Comparison of ENCODE assay signal across 22 mouse cellular contexts in the genomic region with DNA sequence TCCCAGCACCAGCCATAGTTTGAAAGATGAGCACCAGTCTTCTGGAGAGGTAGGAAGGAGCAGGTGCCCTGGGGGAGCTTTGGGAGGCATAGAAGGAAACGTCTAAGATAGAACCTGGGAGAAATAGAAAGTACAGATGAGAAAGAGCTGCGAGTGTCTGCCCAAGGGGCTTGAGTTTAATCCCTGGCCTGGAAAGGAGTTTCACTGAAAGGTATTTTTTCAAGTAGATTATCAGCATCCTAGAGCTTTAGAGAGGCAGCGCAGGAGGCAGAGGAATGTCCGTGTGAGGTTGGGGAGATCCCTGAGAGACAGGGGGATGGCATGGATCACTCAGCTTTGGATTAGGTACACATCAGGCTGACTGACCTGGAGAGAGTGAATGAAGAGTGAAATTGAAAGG. TPM values are rescaled to one million over a fixed set of nuclear protein-coding genes. Genes with fewer than 3 reads are reported as not detected.
DNase-seq lines count a peak whose midpoint lies in the region.
"Had no signal": no experiment of that assay in that cellular context is flagged by ENCODE, and none has a peak within 500 bp of the region (broad histone marks: within the 10 kb centered on the region; RNA-seq: fewer than 3 reads in every experiment).

No protein-coding gene starts in this region.

- H3K9me3 ChIP-seq in heart, embryonic 10.5 days: no peaks in the 10 kb centered on the region
- H3K9me3 ChIP-seq: G1E had no signal

- H3K27me3 ChIP-seq in heart, embryonic 10.5 days (ENCODE audit: insufficient read depth, poor library complexity, severe bottlenecking): peaks cover 8% of the 10 kb centered on the region; the same call in 1 of the 2 replicates

- H3K4me1 ChIP-seq in heart, embryonic 10.5 days: no peaks in the 10 kb centered on the region

- 64% methylated on average over 4 of the region's 4 CpGs for WGBS in heart, embryonic 10.5 days

- no peaks in the 10 kb centered on the region for H3K36me3 ChIP-seq in heart, embryonic 10.5 days
- H3K36me3 ChIP-seq: G1E had no signal

- H3K27ac ChIP-seq in heart, embryonic 10.5 days: no peak overlapping the region

- peak; percentile 78 for DNase-seq in heart, adult 11 months
- no peak for DNase-seq in heart, postnatal 10 days
- DNase-seq in heart, embryonic 10.5 days (ENCODE audit: low spot score): peak; percentile 53
- DNase-seq in heart, adult 8-10 months (ENCODE audit: low spot score): no peak
- DNase-seq: adrenal gland, adult 2 months; adrenal gland, adult 8-10 months; adrenal gland, postnatal 10 days; adrenal gland, postnatal 14 days; adrenal gland, postnatal 25 days; adrenal gland, postnatal 36 days; B cell, adult 2 months; cerebellum, adult 11 months; cerebellum, adult 11-12 months; cerebellum, adult 18-20 months had no signal

- intact Hi-C loops in heart, postnatal 10 days (cut with DNase I): no loop called here

- H3K4me3 ChIP-seq in heart, embryonic 10.5 days: no peak overlapping the region

RNA-seq across cellular contexts. Expression of a gene that starts 27.7 kb away (rescaled TPM):
- total RNA-seq in heart, postnatal 10 days (2021): not detected
- polyA plus RNA-seq in heart, embryonic 10.5 days (2016; fragmentation: Nextera tagmentation; extraction: Ambion mirVana): 0.10 and 0.18 TPM in 2 replicates
- total RNA-seq in heart, adult 8-10 months (2022): not detected
- total RNA-seq: adrenal gland, adult 18-20 months; adrenal gland, postnatal 14 days; CH12.LX; G1E; MEL had no signal
- polyA plus RNA-seq: activated CD4-positive, CD25-positive, alpha-beta regulatory T cell, adult 4 months; adrenal gland, adult 2 months; C2C12; CD4-positive, CD25-positive, alpha-beta regulatory T cell, adult 4 months; G1E; Patski had no signal

Comparison
In these comparisons a context has a peak if more than half of its experiments do, and no peak if none do; other contexts are left out.
1. DNase-seq: peak in heart, adult 11 months (single experiment) and heart, embryonic 10.5 days (single experiment); none in heart, postnatal 10 days (0 of 2) and heart, adult 8-10 months (single experiment).